Mouse (Mus musculus) forebrain, embryonic 14.5 days (tissue): ENCODE measurements at regions not wholly inside any gene's neighbourhood (a gene's known extent, or its start where the extent isn't known, plus 50 kb on each side); places are given as distances from the start of the nearest gene placed in this dataset.

Experiments used
- ATAC-seq: fragments of 200-750 bp; cut with Nextera tagmentation; 2 replicates; pipeline ENCODE4 v1.8.0; 2017; ENCODE audit warnings: mild to moderate bottlenecking, moderate library complexity
- DNase-seq: peaks from one replicate; pipeline ENCODE4 v3.0.0-alpha.2; 2015; ENCODE audit warnings: low spot score
- H3K27ac ChIP-seq: fragments of 300-500 bp; sonication (generic); 2 replicates; pipeline ENCODE4 v1.5.1; 2014; ENCODE audit warnings: low read depth, mild to moderate bottlenecking, control low read depth, low read length, moderate library complexity
- H3K27me3 ChIP-seq: fragments of 300-500 bp; sonication (generic); replicated peaks from 2 replicates; pipeline ENCODE4 v1.6.1; 2014; ENCODE audit warnings: low read length, control low read depth, mixed read lengths; ENCODE audit not compliant: control insufficient read depth, insufficient read depth
- H3K36me3 ChIP-seq: fragments of 300-500 bp; sonication (generic); 2 replicates; pipeline ENCODE4 v1.6.1; 2014; ENCODE audit warnings: low read length, control low read depth; ENCODE audit not compliant: control insufficient read depth, insufficient read depth
- H3K4me1 ChIP-seq: fragments of 300-500 bp; sonication (generic); 2 replicates; pipeline ENCODE4 v1.6.1; 2014; ENCODE audit warnings: antibody characterized with exemption, low read length, control low read depth; ENCODE audit not compliant: control insufficient read depth, insufficient read depth
- H3K4me2 ChIP-seq: fragments of 300-500 bp; sonication (generic); 2 replicates; pipeline ENCODE4 v1.6.1; 2014; ENCODE audit warnings: mild to moderate bottlenecking, control low read depth, low read length
- H3K4me3 ChIP-seq: fragments of 300-500 bp; sonication (generic); 2 replicates; pipeline ENCODE4 v1.5.1; 2014; ENCODE audit warnings: low read depth, low read length, control low read depth
- H3K9ac ChIP-seq: fragments of 300-500 bp; sonication (generic); 2 replicates; pipeline ENCODE4 v1.6.1; 2014; ENCODE audit warnings: mild to moderate bottlenecking, low read length, control low read depth, moderate library complexity
- H3K9me3 ChIP-seq: fragments of 300-500 bp; sonication (generic); replicated peaks from 2 replicates; pipeline ENCODE4 v1.6.1; 2016; ENCODE audit warnings: low read length, control low read depth, mixed read lengths; ENCODE audit not compliant: control insufficient read depth
- WGBS: fragments of 180-500 bp; shearing (Covaris S2); extraction: QIAGEN DNeasy Blood & Tissue Kit; methylation state at CpG from one replicate; pipeline ENCODE4 v1.1.7; 2014; 5-methylcytosine and 5-hydroxymethylcytosine counted together

DNA sequence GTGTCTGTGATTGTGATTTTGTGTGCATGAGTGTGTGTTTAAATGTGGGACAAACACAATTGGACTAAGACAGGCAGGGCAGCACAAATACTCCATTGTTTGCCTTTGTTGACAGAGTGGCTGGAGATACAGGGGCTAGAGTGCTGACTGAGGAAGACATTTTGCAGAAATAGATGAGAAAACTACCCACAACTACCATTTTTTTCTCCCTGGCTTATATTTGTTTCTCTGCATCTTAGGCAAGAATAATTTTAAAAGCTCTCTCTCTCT lies 591.5 kb downstream of the Ttll7 start:
- DNase-seq, result no peak
- Histone ChIP-seq H3K9me3 (no peaks in the 10 kb centered on the region), H3K27ac (no peak overlapping the region), H3K9ac (no peak overlapping the region), H3K4me1 (peaks cover 8% of the 10 kb centered on the region; the same call in 1 of the 2 replicates), H3K4me2 (no peak overlapping the region), H3K27me3 (no peaks in the 10 kb centered on the region), H3K36me3 (no peaks in the 10 kb centered on the region), H3K4me3 (no peak overlapping the region)
- ATAC-seq, result peak; percentile 32; the same call in 1 of the 2 replicates

DNA sequence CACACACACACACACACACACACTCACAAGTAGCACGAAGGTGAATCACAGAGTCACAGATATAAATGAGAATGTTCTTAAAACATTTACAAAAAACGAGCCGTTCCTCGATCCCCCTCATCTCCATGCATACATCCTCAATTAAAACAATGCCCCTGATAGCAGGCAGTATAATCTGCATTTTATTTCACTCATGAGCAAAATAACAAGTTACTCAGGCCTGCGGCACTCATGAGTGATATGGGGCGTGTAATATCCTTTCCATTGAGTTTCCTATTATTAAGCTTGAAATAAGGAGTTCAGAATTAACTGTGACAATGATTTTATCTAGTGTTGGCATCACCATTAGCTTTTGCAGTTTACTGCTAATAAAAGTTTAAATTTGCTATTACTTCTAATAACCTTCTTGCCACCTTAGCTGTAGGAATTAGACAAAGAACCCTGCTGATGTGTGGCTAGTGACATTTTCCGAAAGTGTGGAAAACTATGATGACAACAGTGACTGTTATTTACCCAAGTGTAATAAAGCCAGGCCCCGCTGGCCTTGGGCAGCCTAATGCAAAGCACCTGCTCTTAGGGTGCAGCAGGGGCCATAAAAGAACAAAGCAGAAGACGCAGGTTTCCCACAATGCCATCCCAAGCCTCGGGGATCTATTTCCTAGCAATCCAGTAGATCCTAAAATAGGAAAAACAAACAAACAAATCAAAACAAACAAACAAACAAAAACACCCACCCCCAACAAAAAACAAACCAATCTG lies 592.0 kb downstream of the Ttll7 start:
- Histone ChIP-seq H3K4me2 (no peak overlapping the region), H3K27ac (no peak overlapping the region), H3K9ac (no peak overlapping the region), H3K36me3 (no peaks in the 10 kb centered on the region), H3K27me3 (no peaks in the 10 kb centered on the region), H3K4me1 (peaks cover 8% of the 10 kb centered on the region; the same call in 1 of the 2 replicates), H3K4me3 (no peak overlapping the region), H3K9me3 (no peaks in the 10 kb centered on the region)
- ATAC-seq (no peak), DNase-seq (no peak)
- WGBS, result 63% methylated on average over 10 of the region's 10 CpGs

DNA sequence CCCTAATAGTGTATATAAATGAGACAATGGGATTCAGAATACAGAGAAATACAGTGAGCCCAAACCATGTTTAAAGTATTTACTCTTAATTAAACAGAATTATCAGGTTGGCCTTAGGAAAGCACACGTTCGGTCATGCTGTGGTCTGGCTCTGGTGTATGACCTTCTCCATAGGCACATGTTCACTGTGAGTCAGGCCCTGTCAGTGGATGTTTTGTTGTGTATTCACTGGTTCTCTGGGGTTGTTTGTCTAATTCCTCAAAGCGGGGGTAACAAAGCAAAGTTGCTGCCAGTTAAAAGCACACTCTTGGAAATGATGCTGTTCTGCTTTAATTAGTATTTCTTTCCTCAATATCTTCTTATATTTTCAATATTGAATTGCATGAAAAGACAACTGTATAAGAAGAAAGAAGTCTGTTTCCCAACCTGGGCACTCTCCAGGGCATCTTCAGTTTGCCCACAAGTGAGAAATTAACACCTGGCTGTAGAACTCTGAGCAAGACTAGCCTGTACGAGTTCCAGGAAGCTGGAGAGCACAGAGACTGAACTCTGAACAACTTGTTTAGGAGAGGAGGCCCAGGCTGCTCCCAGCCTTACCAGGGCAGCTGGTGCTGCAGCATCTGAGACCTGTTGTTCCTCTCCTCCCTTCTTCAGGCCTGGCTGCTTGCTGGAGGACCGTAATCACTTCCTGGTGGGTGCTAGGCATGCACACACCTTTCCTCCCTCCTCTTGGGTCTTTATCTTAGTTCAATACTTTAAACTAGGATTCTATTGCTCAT lies 593.1 kb downstream of the Ttll7 start:
- Histone ChIP-seq H3K27ac (no peak overlapping the region), H3K4me3 (no peak overlapping the region), H3K9me3 (no peaks in the 10 kb centered on the region), H3K4me2 (no peak overlapping the region), H3K27me3 (no peaks in the 10 kb centered on the region), H3K36me3 (no peaks in the 10 kb centered on the region), H3K9ac (no peak overlapping the region), H3K4me1 (peaks cover 8% of the 10 kb centered on the region; the same call in 1 of the 2 replicates)
- ATAC-seq (no peak), DNase-seq (no peak)
- WGBS, result 88% methylated on average over 5 of the region's 5 CpGs

DNA sequence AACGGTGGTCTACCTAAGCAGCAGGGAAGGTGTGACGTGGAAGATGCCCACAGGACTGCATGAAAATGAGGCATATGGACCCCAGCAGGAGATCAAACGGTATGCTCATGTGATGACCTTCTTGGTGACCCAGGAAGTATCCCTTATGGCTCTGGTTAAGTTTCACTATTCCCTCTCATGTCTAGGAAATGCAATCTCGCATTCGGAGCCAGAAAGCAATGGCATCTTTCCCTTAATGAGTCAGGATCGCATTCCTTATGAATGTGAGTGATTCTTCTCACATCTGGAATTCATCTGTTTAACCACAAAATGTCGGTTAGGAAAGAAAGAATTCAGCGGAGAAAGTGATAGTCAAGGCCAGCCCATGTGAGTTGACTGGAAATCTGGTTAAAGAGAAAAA lies 593.7 kb downstream of the Ttll7 start:
- Histone ChIP-seq H3K27ac (no peak overlapping the region), H3K4me2 (no peak overlapping the region), H3K27me3 (no peaks in the 10 kb centered on the region), H3K4me1 (peaks cover 8% of the 10 kb centered on the region; the same call in 1 of the 2 replicates), H3K9me3 (no peaks in the 10 kb centered on the region), H3K9ac (no peak overlapping the region), H3K4me3 (no peak overlapping the region), H3K36me3 (no peaks in the 10 kb centered on the region)
- DNase-seq (no peak), ATAC-seq (no peak)
- WGBS, result 91% methylated on average over 8 of the region's 8 CpGs

DNA sequence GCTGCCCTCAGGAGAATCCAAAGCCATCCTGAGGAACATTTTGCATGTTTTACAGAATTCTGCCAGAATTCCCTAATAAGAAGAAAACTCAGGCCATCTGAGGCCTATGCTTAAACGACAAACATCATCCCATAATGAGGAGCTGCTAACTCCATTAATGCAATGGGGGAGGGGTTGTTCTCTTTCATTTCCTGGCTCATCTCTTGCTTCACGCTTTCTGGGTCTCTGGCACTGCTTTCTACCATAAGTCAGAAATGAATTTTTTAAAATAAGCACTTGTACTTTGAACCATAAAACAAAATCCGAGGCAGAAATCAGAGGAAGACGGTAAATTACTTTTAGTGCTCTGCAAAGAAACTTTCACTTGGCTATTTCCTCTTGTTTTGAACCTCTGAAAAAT lies 600.0 kb downstream of the Ttll7 start:
- Histone ChIP-seq H3K36me3 (no peaks in the 10 kb centered on the region), H3K9me3 (no peaks in the 10 kb centered on the region), H3K27me3 (no peaks in the 10 kb centered on the region), H3K27ac (no peak overlapping the region), H3K4me1 (no peaks in the 10 kb centered on the region), H3K4me3 (no peak overlapping the region), H3K4me2 (no peak overlapping the region), H3K9ac (no peak overlapping the region)
- WGBS, result 70% methylated on average over 4 of the region's 4 CpGs
- DNase-seq (peak; percentile 53), ATAC-seq (no peak)

DNA sequence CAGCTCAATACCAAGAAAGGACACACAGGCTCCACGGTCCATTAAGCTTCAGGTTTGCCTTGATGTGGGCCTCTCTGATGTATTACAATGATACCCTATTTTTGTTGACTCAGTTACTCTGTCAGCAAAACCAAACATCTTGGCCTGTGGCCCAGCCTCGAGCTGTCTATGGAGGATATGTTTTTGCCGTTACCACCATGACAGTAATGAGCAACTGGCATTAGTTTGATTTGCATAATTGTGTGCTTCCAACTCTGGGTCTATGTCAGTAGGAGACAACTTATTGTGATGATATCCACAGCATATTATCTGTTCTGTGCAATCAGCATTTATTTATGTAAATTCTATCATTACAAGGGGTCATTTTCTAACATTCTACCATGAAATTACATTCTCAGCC lies 603.2 kb downstream of the Ttll7 start:
- Histone ChIP-seq H3K4me2 (no peak overlapping the region), H3K4me1 (no peaks in the 10 kb centered on the region), H3K9ac (no peak overlapping the region), H3K27ac (no peak overlapping the region), H3K9me3 (no peaks in the 10 kb centered on the region), H3K27me3 (no peaks in the 10 kb centered on the region), H3K4me3 (no peak overlapping the region), H3K36me3 (no peaks in the 10 kb centered on the region)
- ATAC-seq (peak; percentile 85), DNase-seq (peak; percentile 77)
- 30% methylated on average over 3 of the region's 3 CpGs for WGBS

DNA sequence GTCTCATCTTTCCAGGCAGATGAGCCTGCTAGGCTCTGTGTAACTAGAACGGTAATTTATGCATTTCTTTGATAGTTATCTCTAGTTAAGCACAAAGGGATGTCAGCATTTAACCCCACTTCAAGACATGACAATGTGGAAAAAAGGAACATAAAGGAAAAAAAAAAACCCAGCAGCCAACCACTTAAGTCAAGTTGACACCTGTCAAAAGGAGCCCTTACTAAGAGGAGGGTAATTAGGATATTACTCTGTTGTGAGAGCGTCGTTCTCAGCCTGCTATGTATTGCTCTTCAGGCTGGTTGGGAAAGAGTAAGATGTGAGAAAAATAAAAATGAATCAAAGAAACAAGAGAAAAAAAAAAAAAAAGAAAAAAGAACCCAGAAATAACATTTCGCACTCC lies 604.1 kb downstream of the Ttll7 start:
- Histone ChIP-seq H3K4me3 (no peak overlapping the region), H3K27me3 (no peaks in the 10 kb centered on the region), H3K27ac (no peak overlapping the region), H3K9ac (no peak overlapping the region), H3K36me3 (no peaks in the 10 kb centered on the region), H3K4me1 (no peaks in the 10 kb centered on the region), H3K4me2 (no peak overlapping the region), H3K9me3 (no peaks in the 10 kb centered on the region)
- DNase-seq (peak; percentile 52), ATAC-seq (no peak; the same call in 1 of the 2 replicates)
- WGBS, result 63% methylated on average over 4 of the region's 4 CpGs

DNA sequence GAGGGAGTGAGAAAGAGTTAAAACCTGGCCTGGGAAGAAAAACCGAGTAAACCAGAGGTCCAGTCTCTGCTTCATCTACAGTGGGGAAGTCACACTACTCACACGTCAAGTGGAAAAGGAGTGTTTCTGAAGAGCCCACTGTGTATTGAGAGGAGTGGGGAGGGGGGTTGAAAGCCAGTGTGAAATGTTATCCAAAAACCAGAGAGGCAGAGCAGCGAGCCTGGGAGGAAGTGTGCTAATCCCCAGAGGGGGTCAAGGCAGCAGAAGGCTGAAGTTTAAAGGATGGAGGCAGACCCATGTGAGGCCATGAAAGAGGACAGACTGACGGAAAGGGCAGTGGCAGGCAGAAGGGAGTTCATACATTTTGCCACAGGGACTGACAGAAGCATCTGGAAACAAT lies 605.9 kb downstream of the Ttll7 start:
- 48% methylated on average over 4 of the region's 4 CpGs for WGBS
- no peak overlapping the region for H3K4me2 ChIP-seq
- no peak overlapping the region for H3K4me3 ChIP-seq
- H3K27ac ChIP-seq, result no peak overlapping the region
- H3K36me3 ChIP-seq, result no peaks in the 10 kb centered on the region
- no peak for ATAC-seq
- no peak overlapping the region for H3K9ac ChIP-seq
- no peaks in the 10 kb centered on the region for H3K4me1 ChIP-seq
- no peak for DNase-seq
- H3K9me3 ChIP-seq, result no peaks in the 10 kb centered on the region
- no peaks in the 10 kb centered on the region for H3K27me3 ChIP-seq

DNA sequence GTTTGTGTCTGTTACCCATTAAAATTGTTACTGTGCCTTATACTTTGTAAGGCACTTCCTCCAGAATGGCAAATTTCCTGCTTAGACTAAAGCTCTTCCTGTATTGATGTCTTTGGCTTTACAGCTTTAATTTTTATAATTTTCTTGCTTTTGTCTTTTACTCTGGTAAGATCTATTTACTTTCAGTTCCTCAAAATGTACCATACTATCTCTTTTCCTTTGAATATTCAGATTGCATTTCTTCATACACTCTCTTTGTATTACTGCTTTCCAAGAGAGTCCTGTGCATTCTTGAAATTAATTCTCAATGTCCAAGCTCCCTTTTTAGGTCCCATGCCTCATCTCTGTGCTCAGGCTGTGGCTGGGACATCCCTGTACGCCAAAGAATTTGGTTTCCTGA lies 627.7 kb downstream of the Ttll7 start:
- WGBS, result 86% methylated on average over 1 of the region's 1 CpGs
- Histone ChIP-seq H3K27ac (no peak overlapping the region), H3K9ac (no peak overlapping the region), H3K27me3 (no peaks in the 10 kb centered on the region), H3K4me1 (no peaks in the 10 kb centered on the region), H3K9me3 (no peaks in the 10 kb centered on the region), H3K36me3 (no peaks in the 10 kb centered on the region), H3K4me3 (no peak overlapping the region), H3K4me2 (no peak overlapping the region)
- DNase-seq (no peak), ATAC-seq (no peak)
